Mouse (Mus musculus): ENCODE data around the gene Coro7.

The Coro7 gene

GRCm38 (mm10) chr16:4649211-4649610, 30.4 kb downstream of the Coro7 start:
- no peak for ATAC-seq (ENCODE audit: low TSS enrichment)

GRCm38 (mm10) chr16:4648416-4649023, 31.1 kb downstream of the Coro7 start:
- ATAC-seq (ENCODE audit: low TSS enrichment), result no peak

DNA sequence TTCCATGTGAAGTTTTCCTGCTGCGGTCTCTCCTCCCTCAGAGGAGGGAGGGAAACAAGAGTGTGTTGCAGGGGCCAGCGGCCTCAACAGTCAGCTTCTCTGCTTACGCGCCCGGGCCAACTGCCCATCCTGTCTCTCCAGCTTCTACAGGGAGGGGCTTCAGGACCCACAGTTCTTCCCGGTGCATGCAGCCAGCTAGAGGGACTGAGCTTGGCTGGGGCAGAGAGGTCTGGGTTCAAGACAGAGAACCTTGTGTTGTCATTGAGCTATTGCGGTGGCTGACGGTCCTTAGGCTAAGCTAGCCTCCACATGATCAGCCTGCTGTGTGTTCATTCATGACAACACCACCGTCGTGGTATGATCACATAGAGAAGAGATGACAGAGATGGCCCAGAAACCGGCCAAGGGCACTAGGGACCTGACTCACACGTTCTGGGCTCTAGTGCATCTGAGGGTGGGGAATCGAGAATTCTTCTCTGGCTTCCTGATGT, 31.9 kb downstream of the Coro7 start:
- ATAC-seq (ENCODE audit: low TSS enrichment), result no peak

DNA sequence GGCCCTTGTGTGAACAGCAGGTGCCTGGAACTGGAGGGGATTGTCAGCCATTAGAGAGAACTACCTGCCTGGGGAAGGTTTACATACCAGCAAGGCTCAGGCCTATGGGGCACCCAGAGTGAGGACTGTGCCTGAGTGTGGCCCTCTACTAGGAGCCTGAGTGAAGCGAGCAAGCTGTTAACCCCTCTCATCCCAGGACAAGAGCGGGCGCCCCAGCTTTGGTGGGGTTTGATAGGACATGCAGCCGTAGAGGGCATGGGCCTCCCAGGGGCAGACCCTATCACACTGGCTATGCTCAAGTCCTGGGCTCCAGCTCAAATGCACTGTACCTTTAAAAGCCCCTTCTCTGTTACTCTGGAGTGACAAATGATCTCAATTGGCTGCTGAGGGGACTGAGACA, 32.7 kb downstream of the Coro7 start:
- ATAC-seq (ENCODE audit: low TSS enrichment), result no peak

GRCm38 (mm10) chr16:4645867-4646266, 33.7 kb downstream of the Coro7 start:
- ATAC-seq (ENCODE audit: low TSS enrichment), result no peak

GRCm38 (mm10) chr16:4643670-4644419, 35.7 kb downstream of the Coro7 start:
- peak; percentile 19 for ATAC-seq (ENCODE audit: low TSS enrichment)

DNA sequence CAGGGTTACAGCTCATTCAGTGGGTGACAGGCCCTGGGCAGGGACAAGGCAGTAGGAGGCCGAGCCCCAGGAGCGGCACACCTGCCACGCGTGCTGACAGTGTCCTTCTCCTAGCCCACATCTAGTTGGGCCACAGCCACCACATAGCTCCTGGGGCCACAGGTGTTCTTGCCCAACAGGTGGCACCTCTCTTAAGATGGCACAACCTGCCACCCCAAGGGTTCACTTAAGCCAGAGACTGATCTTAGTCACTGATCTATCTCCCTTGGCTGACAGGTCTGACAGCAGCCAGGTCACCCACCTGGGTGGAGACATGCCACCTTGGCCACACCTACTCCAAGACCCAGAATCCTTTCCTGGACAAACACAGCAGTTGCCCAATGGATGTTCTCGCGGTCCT, 36.6 kb downstream of the Coro7 start:
- ATAC-seq (ENCODE audit: low TSS enrichment), result no peak

DNA sequence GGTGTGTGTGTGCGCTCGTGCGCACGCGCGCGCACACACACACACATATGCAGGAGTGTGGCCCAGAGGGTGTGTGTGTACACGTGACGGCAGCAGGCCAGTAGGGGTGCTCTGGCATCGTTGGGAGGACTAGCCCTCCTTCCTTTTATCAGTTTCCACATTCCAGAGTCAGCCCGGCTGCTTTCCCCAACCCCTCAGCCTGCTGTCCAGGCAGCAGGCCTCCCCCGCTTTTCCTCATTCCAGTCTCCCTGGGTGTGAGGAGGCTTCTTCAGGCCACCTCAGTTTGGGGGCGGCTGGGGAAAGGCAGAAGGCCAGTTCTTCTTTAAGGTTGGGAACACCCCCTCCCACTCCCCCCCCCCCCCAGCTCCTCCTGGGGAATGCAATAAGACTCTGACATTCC, 37.4 kb downstream of the Coro7 start:
- ATAC-seq (ENCODE audit: low TSS enrichment), result peak; percentile 65

- ATAC-seq (ENCODE audit: low TSS enrichment), result no peak
Observed at GRCm38 (mm10) chr16:4641119-4641838, 38.3 kb downstream of the Coro7 start.

DNA sequence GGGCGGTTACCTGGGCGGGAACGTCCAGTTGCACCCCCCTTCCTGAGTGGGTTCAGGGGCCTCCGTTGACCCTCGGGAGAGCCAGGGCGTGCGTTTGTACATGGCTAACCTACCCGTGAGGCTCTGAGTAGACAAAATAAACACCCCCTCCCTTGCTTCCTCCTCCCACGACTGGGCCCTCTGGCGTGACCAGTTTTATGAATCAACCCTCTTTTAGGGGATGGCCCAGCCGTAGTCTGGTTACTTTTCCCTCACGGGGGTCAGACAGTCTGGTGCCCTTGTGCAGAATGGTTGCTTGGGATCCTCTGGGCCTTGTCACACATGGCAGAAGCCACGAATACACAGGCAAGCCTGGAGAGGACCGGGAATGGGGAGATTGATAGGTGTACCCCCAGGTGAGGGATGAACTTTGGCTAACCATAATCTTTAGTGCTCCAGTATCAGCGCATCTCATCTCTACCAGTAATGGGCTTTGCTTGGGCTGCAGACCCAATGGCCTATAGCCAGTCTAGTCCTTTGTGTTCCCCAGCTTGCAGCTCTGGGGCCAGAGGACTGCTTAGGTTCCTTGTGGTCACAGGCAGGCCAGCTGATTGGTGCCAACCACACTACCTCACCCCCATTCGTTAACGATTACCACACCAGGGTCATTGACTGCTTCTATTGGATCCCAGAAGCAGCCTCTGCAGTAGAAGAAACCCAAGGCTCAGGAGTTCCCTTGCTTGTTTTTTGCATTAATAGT, 39.1 kb downstream of the Coro7 start:
- no peak for ATAC-seq (ENCODE audit: low TSS enrichment)

DNA sequence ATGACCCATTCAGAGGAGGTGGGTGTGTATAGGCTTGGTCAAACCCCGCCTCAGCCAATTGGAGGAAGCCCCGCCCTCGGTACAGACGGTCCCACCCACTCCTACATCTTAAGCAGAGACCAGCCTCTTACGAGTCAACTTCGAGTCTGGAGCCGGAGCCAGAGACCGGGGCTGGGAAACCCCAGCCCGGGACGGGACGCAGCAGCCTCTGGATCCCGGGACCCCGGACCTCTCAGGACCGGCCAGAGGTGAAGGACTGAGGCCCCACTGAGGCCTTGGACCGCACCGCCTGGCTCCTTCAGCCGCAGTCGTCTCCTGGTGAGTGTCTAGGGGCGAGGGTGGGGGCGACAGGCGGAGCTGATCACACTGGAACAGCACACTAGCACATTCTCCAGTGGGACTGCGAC, 39.7 kb downstream of the Coro7 start, which contains the start of the genes Vasn and Dnaja3:
TSS of gene Vasn (plus strand) at position 111 of the 407 bp plus-strand sequence.
TSS of gene Dnaja3 (plus strand) at position 159 of the 407 bp plus-strand sequence.
- ATAC-seq (ENCODE audit: low TSS enrichment), result peak; percentile 48

GRCm38 (mm10) chr16:4638891-4639390, 40.6 kb downstream of the Coro7 start:
- no peak for ATAC-seq (ENCODE audit: low TSS enrichment)

DNA sequence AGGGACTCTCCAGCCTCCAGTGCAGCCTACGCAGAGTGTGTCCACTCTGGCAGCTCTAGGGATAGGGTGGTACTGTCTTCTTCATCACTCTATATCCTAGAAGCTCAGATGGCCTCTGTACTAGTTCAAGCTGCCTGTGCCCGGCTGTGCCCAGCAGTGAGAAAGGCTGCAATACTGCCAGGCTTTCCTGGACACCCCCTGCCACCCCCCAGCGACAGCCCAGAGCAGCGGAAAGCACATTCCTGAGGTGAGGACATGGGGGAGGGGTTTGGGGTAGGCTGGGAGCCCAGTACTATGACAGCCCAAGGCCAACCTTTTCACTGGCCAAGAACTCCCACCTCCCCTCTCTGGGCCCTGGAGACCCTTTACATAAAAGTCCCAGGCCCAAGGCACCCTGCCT, 43.8 kb downstream of the Coro7 start:
- ATAC-seq (ENCODE audit: low TSS enrichment), result no peak

DNA sequence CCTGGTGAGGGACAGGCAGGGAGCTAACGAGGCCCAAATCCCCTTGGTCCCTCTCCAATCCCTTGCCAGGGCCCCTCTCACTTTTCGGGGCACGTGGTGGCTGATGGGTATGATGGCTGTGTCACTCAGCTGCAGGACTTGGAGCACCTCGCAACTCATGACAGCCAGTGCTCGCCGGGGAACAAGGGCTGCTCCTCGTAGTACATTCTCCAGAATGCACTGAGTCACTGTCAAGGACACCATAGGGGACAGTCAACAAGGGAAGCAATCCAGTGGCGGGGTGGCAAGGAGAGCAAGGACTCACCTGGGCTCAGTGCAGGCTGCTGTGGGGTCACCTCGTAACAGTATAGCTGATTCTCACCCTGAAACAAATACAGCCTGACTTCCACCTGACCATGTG, 44.9 kb downstream of the Coro7 start:
- ATAC-seq (ENCODE audit: low TSS enrichment), result no peak

- ATAC-seq (ENCODE audit: low TSS enrichment), result no peak
Observed at GRCm38 (mm10) chr16:4633661-4634060, 45.9 kb downstream of the Coro7 start.

- ATAC-seq (ENCODE audit: low TSS enrichment), result no peak
Observed at GRCm38 (mm10) chr16:4632050-4632449, 47.5 kb downstream of the Coro7 start.

DNA sequence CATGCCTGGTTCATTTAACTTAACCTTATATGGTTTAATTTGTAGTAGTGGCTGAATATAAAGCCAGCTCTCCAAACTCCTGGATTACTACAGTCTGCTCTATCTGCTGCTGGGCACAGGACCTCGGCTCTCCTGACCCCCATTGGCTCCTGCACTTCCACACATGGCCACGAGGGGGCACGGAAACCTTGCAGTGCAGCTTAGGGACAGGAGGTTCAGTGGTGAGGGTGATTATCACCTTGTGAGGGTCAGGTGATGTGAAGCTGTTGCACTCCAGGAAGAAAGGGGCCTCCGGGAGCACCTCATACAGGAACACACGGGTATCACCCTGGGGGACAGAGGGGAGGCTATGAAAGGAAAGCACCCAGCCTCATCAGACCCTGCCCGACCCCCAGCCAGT, 49.6 kb downstream of the Coro7 start:
- ATAC-seq (ENCODE audit: low TSS enrichment), result 0 out of 2 replicates have a peak, but pooled peaks have one; percentile 16

- no peak for ATAC-seq (ENCODE audit: low TSS enrichment)
Observed at GRCm38 (mm10) chr16:4628898-4629419, 50.6 kb downstream of the Coro7 start.

GRCm38 (mm10) chr16:4627105-4627504, 52.5 kb downstream of the Coro7 start:
- no peak for ATAC-seq (ENCODE audit: low TSS enrichment)

DNA sequence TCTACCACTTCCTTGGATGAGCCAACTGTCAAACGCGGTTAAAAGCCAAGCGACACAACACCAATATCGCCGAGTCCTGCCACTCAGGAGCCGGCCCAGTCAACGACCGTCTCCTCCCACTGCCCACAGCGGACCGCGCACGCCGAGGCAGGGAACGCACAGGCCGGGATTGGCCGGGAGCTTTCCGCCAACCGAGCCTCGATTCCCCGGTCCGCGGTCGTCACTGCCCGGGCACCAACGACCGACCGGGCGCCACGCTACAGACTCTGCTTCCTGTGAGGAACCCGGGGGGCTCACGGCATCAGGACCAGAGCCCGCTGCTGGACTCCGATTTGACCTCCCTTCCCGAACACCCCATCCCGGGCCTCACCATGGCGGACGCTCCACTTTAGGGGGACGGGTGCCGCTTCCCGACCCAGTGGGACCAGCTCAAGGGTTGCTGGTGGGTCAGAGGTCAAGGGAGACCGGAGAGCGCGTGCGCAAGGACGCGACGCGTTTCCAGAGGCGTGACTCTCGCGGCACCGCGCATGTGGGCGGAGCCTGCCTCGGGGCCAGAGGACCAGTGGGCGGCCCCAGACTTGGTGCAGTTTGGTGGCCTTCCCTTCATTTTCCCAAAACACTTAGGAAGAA, 55.0 kb downstream of the Coro7 start, which contains the start of gene Pam16:
TSS of gene Pam16 (minus strand) at position 508 of the 630 bp plus-strand sequence.
- ATAC-seq (ENCODE audit: low TSS enrichment), result peak; percentile 83

DNA sequence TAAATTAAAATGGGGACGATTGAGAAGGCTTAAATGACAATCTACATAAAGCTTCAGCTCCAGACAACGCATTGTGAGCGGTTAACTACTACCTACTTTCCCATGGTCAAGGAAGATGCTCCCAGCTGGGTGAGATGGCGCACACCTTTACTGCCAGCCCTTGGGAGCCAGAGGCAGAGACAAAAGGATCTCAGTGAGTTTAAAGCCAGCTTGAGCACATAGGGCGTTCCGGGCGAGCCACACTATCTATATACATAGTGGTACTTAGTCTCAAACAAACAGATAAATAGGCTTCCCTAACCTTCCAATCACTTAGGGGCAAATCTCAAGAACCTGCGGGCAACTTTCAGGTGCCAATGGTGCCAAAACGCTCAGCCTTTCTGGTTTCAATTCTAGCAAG, 55.5 kb downstream of the Coro7 start:
- ATAC-seq (ENCODE audit: low TSS enrichment), result no peak

All from frontal cortex, adult (tissue).